Mouse (Mus musculus) intestine, embryonic 16.5 days (tissue): Measurements from ENCODE around the gene Hist2h3c2. TPM values are rescaled to one million over a fixed set of nuclear protein-coding genes. Genes with fewer than 3 reads are reported as not detected.

Source experiments
- ATAC-seq: fragments of 200-750 bp; cut with Nextera tagmentation; 2 replicates; pipeline ENCODE4 v1.8.0; 2017; ENCODE audit warnings: moderate TSS enrichment, moderate library complexity
- H3K27ac ChIP-seq: fragments of 300-500 bp; sonication (generic); 2 replicates; pipeline ENCODE4 v1.5.1; 2014; ENCODE audit warnings: mild to moderate bottlenecking, low read length
- H3K27me3 ChIP-seq: fragments of 300-500 bp; sonication (generic); replicated peaks from 2 replicates; pipeline ENCODE4 v1.6.1; 2014; ENCODE audit warnings: low read length, control low read depth, mixed read lengths; ENCODE audit not compliant: control insufficient read depth, insufficient read depth
- H3K36me3 ChIP-seq: fragments of 300-500 bp; sonication (generic); 2 replicates; pipeline ENCODE4 v1.6.1; 2014; ENCODE audit warnings: low read length, control low read depth; ENCODE audit not compliant: control insufficient read depth, insufficient read depth
- H3K4me1 ChIP-seq: fragments of 300-500 bp; sonication (generic); 2 replicates; pipeline ENCODE4 v1.6.1; 2014; ENCODE audit warnings: low read length, control low read depth, mixed read lengths; ENCODE audit not compliant: control insufficient read depth, insufficient read depth
- H3K4me2 ChIP-seq: fragments of 300-500 bp; sonication (generic); 2 replicates; pipeline ENCODE4 v1.6.1; 2014; ENCODE audit warnings: low read depth, low read length, control low read depth
- H3K4me3 ChIP-seq: fragments of 300-500 bp; sonication (generic); 2 replicates; pipeline ENCODE4 v1.5.1; 2014; ENCODE audit warnings: mild to moderate bottlenecking, low read length
- H3K9ac ChIP-seq: fragments of 300-500 bp; sonication (generic); 2 replicates; pipeline ENCODE4 v1.6.1; 2014; ENCODE audit warnings: low read depth, low read length
- H3K9me3 ChIP-seq: fragments of 300-500 bp; sonication (generic); 2 replicates; pipeline ENCODE4 v1.6.1; 2016; ENCODE audit warnings: low read length, control low read depth; ENCODE audit not compliant: control insufficient read depth
- WGBS: fragments of 180-500 bp; shearing (Covaris S2); extraction: QIAGEN DNeasy Blood & Tissue Kit; methylation state at CpG from one replicate; pipeline ENCODE4 v1.1.7; 2014; 5-methylcytosine and 5-hydroxymethylcytosine counted together
- microRNA-seq: library from miRNA; unstranded; fragments of <30 nt; microRNA quantifications from one replicate; pipeline ENCODE4, GENCODE M21; 2016
- polyA plus RNA-seq: library from polyadenylated mRNA; unstranded; fragments of >200 nt; fragmentation: Nextera tagmentation; extraction: Ambion mirVana; gene quantifications from 2 replicates; pipeline ENCODE4 v1.2.1, GENCODE M21; 2015

The Hist2h3c2 gene
- polyA plus RNA-seq, 1 experiment from 2014 or later, result 2.9 TPM

- no peak for ATAC-seq
- 66% methylated on average over 12 of the region's 12 CpGs for WGBS
- Histone ChIP-seq H3K27ac (no peak overlapping the region), H3K9me3 (no peaks in the 10 kb centered on the region), H3K4me2 (no peak overlapping the region), H3K4me1 (peaks cover 9% of the 10 kb centered on the region), H3K36me3 (no peaks in the 10 kb centered on the region), H3K9ac (no peak overlapping the region), H3K4me3 (no peak overlapping the region), H3K27me3 (no peaks in the 10 kb centered on the region)
Observed at GRCm38 (mm10) chr3:96192977-96193376, 46.0 kb downstream of the Hist2h3c2 start.

Small RNA genes lying within 50 kb of the gene (microRNA-seq; reads per million reads assigned to microRNA genes)
- gene Gm44492 (not detected), gene Gm47311 (not detected), gene Gm47313 (not detected)

Other genes starting within 250 kb of the Hist2h3c2 start
- 17.3 and 17.7 TPM in 2 replicates for gene Plekho1, start 243.1 kb downstream of the Hist2h3c2 start, polyA plus RNA-seq
- 28.0 and 28.5 TPM in 2 replicates for gene Vps45, start 180.7 kb downstream of the Hist2h3c2 start, polyA plus RNA-seq
- gene Otud7b, start 134.6 kb downstream of the Hist2h3c2 start, polyA plus RNA-seq, result 14.7 and 15.5 TPM in 2 replicates
- 24.5 TPM in 2 replicates for gene Mtmr11, start 77.1 kb downstream of the Hist2h3c2 start, polyA plus RNA-seq
- 142 and 154 TPM in 2 replicates for gene Sf3b4, start 66.8 kb downstream of the Hist2h3c2 start, polyA plus RNA-seq
- gene Sv2a, start 58.0 kb downstream of the Hist2h3c2 start, polyA plus RNA-seq, result 3.2 and 3.4 TPM in 2 replicates
- 65.2 and 66.2 TPM in 2 replicates for gene Bola1, start 19.4 kb downstream of the Hist2h3c2 start, polyA plus RNA-seq
- 0.70 TPM in 1 of 2 replicates, not detected in the other for gene Hist2h2ab, start 19.3 kb downstream of the Hist2h3c2 start, polyA plus RNA-seq
- 2.8 and 4.7 TPM in 2 replicates for gene Hist2h2ac, start 18.2 kb downstream of the Hist2h3c2 start, polyA plus RNA-seq
- 6.7 and 7.3 TPM in 2 replicates for gene Hist2h2be, start 18.0 kb downstream of the Hist2h3c2 start, polyA plus RNA-seq
- 37.3 and 43.2 TPM in 2 replicates for gene Hist2h2aa2, start 1.1 kb upstream of the Hist2h3c2 start, polyA plus RNA-seq
- gene Hist2h2aa1, start 6.4 kb upstream of the Hist2h3c2 start, polyA plus RNA-seq, result 13.7 and 14.1 TPM in 2 replicates
- gene Hist2h3c1, start 7.6 kb upstream of the Hist2h3c2 start, polyA plus RNA-seq, result 1.3 and 1.8 TPM in 2 replicates
- gene Hist2h4, start 24.2 kb upstream of the Hist2h3c2 start, polyA plus RNA-seq, result 5.3 and 5.8 TPM in 2 replicates
- 21.2 and 30.8 TPM in 2 replicates for gene Hist2h3b, start 29.5 kb upstream of the Hist2h3c2 start, polyA plus RNA-seq
- 5.3 and 6.2 TPM in 2 replicates for gene Hist2h2bb, start 30.6 kb upstream of the Hist2h3c2 start, polyA plus RNA-seq
- 3.6 and 3.7 TPM in 2 replicates for gene Fcgr1, start 54.8 kb upstream of the Hist2h3c2 start, polyA plus RNA-seq
- 0.12 and 0.21 TPM in 2 replicates for gene BC107364, start 213.2 kb upstream of the Hist2h3c2 start, polyA plus RNA-seq